Mouse (Mus musculus) liver, embryonic 11.5 days (tissue): ENCODE results near the gene Gpld1. TPM values are rescaled to one million over a fixed set of nuclear protein-coding genes. Genes with fewer than 3 reads are reported as not detected.
A peak's percentile ranks its signal among the peaks of the same experiment; 100 is the strongest.

Experiments
- ATAC-seq: fragments of 200-750 bp; cut with Nextera tagmentation; replicated peaks from 2 replicates; pipeline ENCODE4 v1.8.0; 2017; ENCODE audit warnings: moderate number of reproducible peaks, mild to moderate bottlenecking, moderate TSS enrichment, moderate library complexity; ENCODE audit not compliant: low FRiP score
- DNase-seq: peaks from one replicate; pipeline ENCODE4 v3.0.0-alpha.2; 2017; ENCODE audit warnings: low spot score
- H3K27ac ChIP-seq: fragments of 300-500 bp; sonication (generic); 2 replicates; pipeline ENCODE4 v1.5.1; 2014; ENCODE audit warnings: mild to moderate bottlenecking, low read depth, low read length, control low read depth
- H3K27me3 ChIP-seq: fragments of 300-500 bp; sonication (generic); replicated peaks from 2 replicates; pipeline ENCODE4 v1.6.1; 2014; ENCODE audit warnings: low read length, mixed read lengths; ENCODE audit not compliant: control insufficient read depth, insufficient read depth
- H3K36me3 ChIP-seq: fragments of 300-500 bp; sonication (generic); 2 replicates; pipeline ENCODE4 v1.6.1; 2014; ENCODE audit warnings: mild to moderate bottlenecking, low read length, moderate library complexity, mixed read lengths; ENCODE audit not compliant: control insufficient read depth, insufficient read depth
- H3K4me1 ChIP-seq: fragments of 300-500 bp; sonication (generic); replicated peaks from 2 replicates; pipeline ENCODE4 v1.6.1; 2014; ENCODE audit warnings: low read length, mixed read lengths; ENCODE audit not compliant: control insufficient read depth, insufficient read depth
- H3K4me2 ChIP-seq: fragments of 300-500 bp; sonication (generic); 2 replicates; pipeline ENCODE4 v1.6.1; 2014; ENCODE audit warnings: mild to moderate bottlenecking, control low read depth, moderate library complexity
- H3K4me3 ChIP-seq: fragments of 300-500 bp; sonication (generic); 2 replicates; pipeline ENCODE4 v1.5.1; 2014; ENCODE audit warnings: low read depth, low read length, control low read depth
- H3K9ac ChIP-seq: fragments of 300-500 bp; sonication (generic); 2 replicates; pipeline ENCODE4 v1.6.1; 2014; ENCODE audit warnings: low read depth, low read length, control low read depth
- H3K9me3 ChIP-seq: fragments of 300-500 bp; sonication (generic); 2 replicates; pipeline ENCODE4 v1.6.1; 2016; ENCODE audit warnings: low read length, inconsistent platforms, mixed read lengths; ENCODE audit not compliant: control insufficient read depth
- WGBS: fragments of 180-500 bp; shearing (Covaris S2); extraction: QIAGEN DNeasy Blood & Tissue Kit; methylation state at CpG from one replicate; pipeline ENCODE4 v1.1.7; 2014; 5-methylcytosine and 5-hydroxymethylcytosine counted together
- polyA plus RNA-seq: library from polyadenylated mRNA; unstranded; fragments of >200 nt; fragmentation: Nextera tagmentation; extraction: Ambion mirVana; gene quantifications from 2 replicates; pipeline ENCODE4 v1.2.1, GENCODE M21; 2014

Gene Gpld1
- polyA plus RNA-seq, 1 experiment from 2014 or later = 0.48 TPM

GRCm38 (mm10) chr13:24915831-24916230 lies 27.1 kb upstream of the Gpld1 start:
- no peak overlapping the region for H3K27ac ChIP-seq
- H3K27me3 ChIP-seq = no peaks in the 10 kb centered on the region
- H3K4me1 ChIP-seq = no peaks in the 10 kb centered on the region
- no peaks in the 10 kb centered on the region; the same call in 1 of the 2 replicates for H3K36me3 ChIP-seq
- 65% methylated on average over 13 of the region's 13 CpGs for WGBS
- ATAC-seq (no peak), DNase-seq (no peak)
- no peak overlapping the region for H3K9ac ChIP-seq
- H3K4me2 ChIP-seq = no peak overlapping the region
- H3K9me3 ChIP-seq = no peaks in the 10 kb centered on the region
- no peak overlapping the region for H3K4me3 ChIP-seq

- peak; percentile 53; the same call in 1 of the 2 replicates for ATAC-seq
- Histone ChIP-seq H3K4me2 (no peak overlapping the region), H3K4me1 (no peaks in the 10 kb centered on the region), H3K9ac (no peak overlapping the region), H3K36me3 (no peaks in the 10 kb centered on the region), H3K4me3 (no peak overlapping the region), H3K27ac (no peak overlapping the region), H3K27me3 (no peaks in the 10 kb centered on the region), H3K9me3 (no peaks in the 10 kb centered on the region)
- no peak for DNase-seq
- 23% methylated on average over 5 of the region's 5 CpGs for WGBS
These were observed 22.5 kb upstream of the Gpld1 start for GRCm38 (mm10) chr13:24920333-24920977.

GRCm38 (mm10) chr13:24921281-24921680 lies 21.7 kb upstream of the Gpld1 start:
- no peak overlapping the region for H3K4me2 ChIP-seq
- no peak overlapping the region for H3K27ac ChIP-seq
- H3K4me1 ChIP-seq = no peaks in the 10 kb centered on the region
- no peaks in the 10 kb centered on the region for H3K27me3 ChIP-seq
- 74% methylated on average over 6 of the region's 6 CpGs for WGBS
- DNase-seq (no peak), ATAC-seq (no peak)
- no peak overlapping the region for H3K9ac ChIP-seq
- H3K4me3 ChIP-seq = no peak overlapping the region
- H3K9me3 ChIP-seq = no peaks in the 10 kb centered on the region
- H3K36me3 ChIP-seq = no peaks in the 10 kb centered on the region

- no peak for DNase-seq
- 90% methylated on average over 5 of the region's 5 CpGs for WGBS
These were observed 19.0 kb upstream of the Gpld1 start for GRCm38 (mm10) chr13:24923991-24924390.

GRCm38 (mm10) chr13:24930591-24930990 lies 12.4 kb upstream of the Gpld1 start:
- DNase-seq (no peak), ATAC-seq (no peak)
- Histone ChIP-seq H3K27me3 (no peaks in the 10 kb centered on the region; the same call in 1 of the 2 replicates), H3K4me2 (no peak overlapping the region), H3K9ac (no peak overlapping the region), H3K36me3 (no peaks in the 10 kb centered on the region), H3K9me3 (no peaks in the 10 kb centered on the region), H3K4me3 (no peak overlapping the region), H3K27ac (no peak overlapping the region), H3K4me1 (peaks cover 3% of the 10 kb centered on the region; the same call in 1 of the 2 replicates)

More at GRCm38 (mm10) chr13:24923991-24924390, 19.0 kb upstream of the Gpld1 start:
- no peak for ATAC-seq
- Histone ChIP-seq H3K27me3 (no peaks in the 10 kb centered on the region), H3K9me3 (no peaks in the 10 kb centered on the region), H3K27ac (no peak overlapping the region), H3K9ac (no peak overlapping the region), H3K4me1 (no peaks in the 10 kb centered on the region), H3K36me3 (no peaks in the 10 kb centered on the region), H3K4me2 (no peak overlapping the region), H3K4me3 (no peak overlapping the region)

- Histone ChIP-seq H3K4me2 (no peak overlapping the region), H3K9me3 (no peaks in the 10 kb centered on the region), H3K27me3 (peaks cover 23% of the 10 kb centered on the region), H3K4me1 (peaks cover 9% of the 10 kb centered on the region), H3K27ac (no peak overlapping the region), H3K9ac (no peak overlapping the region), H3K4me3 (no peak overlapping the region), H3K36me3 (no peaks in the 10 kb centered on the region)
- ATAC-seq (peak; percentile 57), DNase-seq (no peak)
- WGBS = 67% methylated on average over 7 of the region's 7 CpGs
These were observed 9.8 kb upstream of the Gpld1 start for GRCm38 (mm10) chr13:24933199-24933598.

GRCm38 (mm10) chr13:24936772-24937107 lies 6.2 kb upstream of the Gpld1 start:
- Histone ChIP-seq H3K27me3 (peaks cover 27% of the 10 kb centered on the region), H3K9ac (no peak overlapping the region; the same call in 1 of the 2 replicates), H3K4me2 (peak overlapping the region; percentile 92), H3K36me3 (no peaks in the 10 kb centered on the region), H3K9me3 (no peaks in the 10 kb centered on the region), H3K27ac (no peak overlapping the region; the same call in 1 of the 2 replicates), H3K4me1 (peaks cover 11% of the 10 kb centered on the region), H3K4me3 (peak overlapping the region; percentile 81)
- 48% methylated on average over 5 of the region's 5 CpGs for WGBS
- DNase-seq = no peak
- no peak for ATAC-seq

- Histone ChIP-seq H3K9ac (peak within 1 kb of the TSS; percentile 68), H3K36me3 (no peaks in the 10 kb centered on the region), H3K4me3 (peak within 1 kb of the TSS; percentile 81), H3K27me3 (peaks cover 27% of the 10 kb centered on the region), H3K4me2 (peak within 1 kb of the TSS; percentile 92), H3K27ac (peak within 1 kb of the TSS; percentile 28; the same call in 1 of the 2 replicates), H3K9me3 (no peaks in the 10 kb centered on the region), H3K4me1 (peaks cover 11% of the 10 kb centered on the region)
- DNase-seq (peak; percentile 74), ATAC-seq (peak; percentile 63)
- WGBS = 1% methylated on average over 75 of the region's 75 CpGs
These were observed 5.7 kb upstream of the Gpld1 start, which contains the start of gene Aldh5a1 for GRCm38 (mm10) chr13:24937108-24937838. Gene Aldh5a1, minus strand, starts transcription at chr13:24937661.

GRCm38 (mm10) chr13:24937839-24938166 lies 5.1 kb upstream of the Gpld1 start:
- Histone ChIP-seq H3K9me3 (no peaks in the 10 kb centered on the region), H3K9ac (no peak overlapping the region), H3K4me2 (peak overlapping the region; percentile 92), H3K27ac (no peak overlapping the region), H3K4me3 (peak overlapping the region; percentile 81), H3K27me3 (peaks cover 27% of the 10 kb centered on the region), H3K4me1 (peaks cover 11% of the 10 kb centered on the region), H3K36me3 (no peaks in the 10 kb centered on the region)
- WGBS = 17% methylated on average over 12 of the region's 12 CpGs
- no peak for DNase-seq
- ATAC-seq = peak; percentile 38; the same call in 1 of the 2 replicates
